Mouse (Mus musculus) G1E (cell line): ENCODE measurements around the gene Gm9903.

ENCODE experiments used
- CTCF ChIP-seq: IDR thresholded peaks from 2 replicates; pipeline ENCODE4 v1.5.1; 2012; ENCODE audit warnings: low read depth, low read length, inconsistent platforms, mixed read lengths
- GATA1 ChIP-seq: IDR thresholded peaks from 2 replicates; pipeline ENCODE4 v1.6.1; 2012; ENCODE audit warnings: borderline replicate concordance, low read length, inconsistent platforms, mixed read lengths
- TAL1 ChIP-seq: conservative IDR thresholded peaks from 2 replicates; pipeline ENCODE4 v1.6.1; 2012; ENCODE audit warnings: low read depth, low read length, inconsistent platforms, mixed read lengths

DNA sequence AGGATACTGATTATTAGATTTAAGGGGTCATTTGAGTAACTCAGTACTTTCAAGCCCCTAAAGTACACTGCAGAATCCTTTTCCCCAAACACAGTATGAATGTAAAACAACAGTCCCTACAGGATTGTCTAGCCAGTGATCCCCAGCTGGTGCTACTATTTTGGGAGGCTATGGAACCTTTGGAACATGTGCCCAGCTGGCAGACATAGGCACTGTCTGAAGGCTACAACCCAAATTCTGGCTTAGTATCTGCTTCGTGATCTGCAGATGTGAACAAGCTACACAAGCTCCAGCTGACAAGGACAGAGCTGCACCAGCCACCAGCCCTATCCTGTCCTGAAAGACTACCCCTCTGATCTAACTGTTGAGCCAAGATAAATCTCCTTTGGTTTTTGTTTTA, 2.8 kb downstream of the Gm9903 start:
- TF ChIP-seq CTCF, result no peak
- no peak for TF ChIP-seq TAL1
- TF ChIP-seq GATA1, result no peak
